Mouse (Mus musculus) Muller cell, postnatal 12 days (primary cell): ENCODE data around the gene Kbtbd12.

Source experiments
- DNase-seq: peaks from one replicate; pipeline ENCODE4 v3.0.0-alpha.2; 2015; ENCODE audit errors: inconsistent ontology term

Kbtbd12 gene

GRCm38 (mm10) chr6:88502030-88502970, 135.4 kb downstream of the Kbtbd12 start:
- DNase-seq = no peak

GRCm38 (mm10) chr6:88500405-88500767, 137.4 kb downstream of the Kbtbd12 start:
- DNase-seq = no peak

DNA sequence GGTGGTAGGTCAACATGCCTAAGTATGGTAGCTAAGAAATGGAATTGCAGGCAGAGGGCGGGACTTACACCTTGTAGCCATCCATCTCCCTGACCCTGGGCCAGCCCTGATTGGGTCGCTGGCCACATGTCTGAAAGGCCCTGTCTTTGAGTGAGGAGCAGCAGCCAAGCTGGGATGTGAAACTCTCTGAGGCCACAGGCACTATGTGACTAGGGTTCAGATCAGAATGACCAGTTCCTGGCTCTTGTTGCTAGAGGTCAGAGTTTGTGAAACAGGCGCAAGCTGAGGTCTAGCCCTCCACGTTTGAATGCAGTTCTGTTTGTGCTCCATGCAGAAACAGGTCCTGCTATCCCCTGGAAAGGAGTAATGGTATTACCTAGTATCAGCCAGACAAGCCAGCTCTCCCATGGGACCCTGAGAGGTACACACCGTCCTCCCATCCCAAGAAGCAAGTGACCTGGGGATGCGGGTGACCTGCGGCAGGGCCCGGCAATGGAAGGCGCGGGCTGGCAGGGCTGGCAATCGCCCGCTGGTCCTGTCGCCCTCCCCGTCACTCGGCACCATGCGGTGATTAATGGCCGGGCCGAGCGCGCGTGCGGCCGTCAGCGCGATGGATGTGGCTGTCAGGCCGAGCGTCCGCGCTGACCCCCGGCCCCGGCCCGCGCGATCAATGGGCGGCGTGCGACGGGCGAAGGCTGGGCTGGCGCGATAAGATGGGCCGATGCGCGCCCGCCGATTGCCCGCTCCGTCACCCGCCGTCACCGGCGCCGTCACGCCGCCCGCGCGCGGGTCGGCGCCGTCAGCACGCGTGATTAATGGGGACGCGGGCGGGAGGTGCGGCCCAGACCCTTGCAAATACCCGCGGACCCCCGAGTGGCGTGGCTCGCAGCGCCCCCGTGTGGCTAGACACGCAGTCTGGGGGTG, 138.0 kb downstream of the Kbtbd12 start:
- DNase-seq = peak; percentile 57
